Mouse (Mus musculus) mouse trophoblast stem cell (cell line): ENCODE results near the gene Pacrg.

Source experiments
- in situ Hi-C, 2 experiments: fragments of 300-500 bp; cut with MseI, MboI; formaldehyde crosslinking; loops; 2 replicates in 1 of 2; 3 replicates in 1 of 2; pipeline ENCODE4 v1.15.1; 2025

The Pacrg gene

DNA sequence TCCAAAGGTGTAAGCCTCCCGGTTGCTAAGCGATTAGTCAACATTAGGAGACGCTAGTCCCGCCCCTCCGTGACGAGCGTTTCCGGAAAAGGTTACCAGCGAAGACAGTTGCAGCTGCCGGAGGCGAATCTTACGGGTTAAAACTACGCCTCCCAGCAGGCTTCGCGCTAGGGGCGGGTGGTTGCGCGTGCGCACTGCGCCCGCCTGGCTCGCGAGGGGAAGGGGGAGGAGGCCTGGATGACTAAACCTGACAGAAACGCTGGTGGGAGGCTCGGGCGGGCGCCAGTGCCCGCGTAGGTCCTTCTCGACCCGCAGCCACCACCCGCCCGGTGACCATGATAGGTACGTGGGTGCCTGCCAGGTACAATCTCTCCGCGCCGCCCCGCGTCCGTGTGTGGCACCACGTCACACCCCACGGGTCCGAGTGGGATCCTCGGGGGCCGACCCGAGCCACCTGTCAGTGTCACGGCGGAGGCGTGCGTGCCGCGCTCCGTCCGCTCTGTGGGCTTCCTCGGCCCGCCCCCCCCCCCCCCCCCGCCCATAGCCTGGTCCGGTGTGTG, at the start of gene Pacrg, which contains the start of gene Prkn:
TSS of gene Pacrg (minus strand) at position 164 of the 560 bp plus-strand sequence.
TSS of gene Prkn (plus strand) at position 237 of the 560 bp plus-strand sequence.
- in situ Hi-C loops = no loop called here

DNA sequence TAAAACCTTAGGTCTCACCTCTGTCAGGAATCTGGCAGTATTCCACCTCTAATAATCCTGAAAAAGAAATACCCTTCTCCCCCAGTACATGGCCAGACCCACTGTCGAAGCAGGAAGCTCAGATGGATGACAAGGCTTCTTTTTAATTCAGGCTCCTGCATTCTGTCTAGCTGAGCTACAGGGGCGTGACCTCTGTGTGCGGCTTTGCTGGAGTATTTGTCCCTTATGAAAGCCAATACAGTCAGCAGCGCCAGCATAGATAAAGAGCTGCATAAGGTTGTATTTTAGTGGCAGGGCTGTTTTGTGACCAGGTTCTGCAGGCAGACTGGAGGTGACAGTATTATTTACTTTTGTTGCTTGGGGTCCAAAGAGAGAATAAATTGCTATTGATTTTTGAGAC, 47.8 kb upstream of the Pacrg start:
- in situ Hi-C loops = no loop called here

DNA sequence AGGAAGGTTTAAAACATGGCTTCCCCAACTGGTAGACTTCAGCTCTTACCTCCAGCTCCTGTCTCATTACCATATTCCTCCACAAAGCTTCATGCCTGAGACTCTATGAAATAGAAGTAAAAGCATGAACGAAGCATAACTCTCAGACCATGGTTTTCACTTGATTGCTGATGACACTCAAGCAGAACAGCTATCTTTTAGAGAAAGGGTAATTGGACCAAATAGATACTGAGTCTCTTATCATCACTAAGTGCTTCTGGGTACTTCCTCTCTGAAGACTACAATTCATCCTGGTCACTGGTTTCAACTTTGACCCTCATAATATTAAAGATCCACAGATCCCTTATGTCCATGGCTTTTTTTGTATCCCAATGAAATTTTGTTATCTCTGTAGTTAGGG, 42.1 kb upstream of the Pacrg start:
- in situ Hi-C loops = no loop called here

DNA sequence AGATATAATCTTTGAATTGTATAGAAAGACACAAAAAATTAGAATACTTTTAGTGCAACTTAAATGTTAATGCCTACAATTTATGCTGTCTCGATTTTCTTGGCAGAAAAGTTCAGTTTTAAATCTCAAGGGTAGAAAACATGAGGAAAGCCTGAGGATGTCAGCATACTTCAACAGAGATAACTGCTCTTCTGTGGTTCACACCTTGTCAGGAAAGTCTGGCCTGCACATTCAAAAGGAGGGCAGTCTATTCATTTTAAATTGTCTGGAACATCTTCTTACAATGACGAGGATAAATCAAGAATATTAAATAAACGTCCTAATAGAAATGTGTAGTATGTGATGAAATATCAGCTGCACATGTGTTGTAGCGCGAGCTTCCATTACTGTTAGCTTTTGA, 38.9 kb upstream of the Pacrg start:
- in situ Hi-C loops = no loop called here

DNA sequence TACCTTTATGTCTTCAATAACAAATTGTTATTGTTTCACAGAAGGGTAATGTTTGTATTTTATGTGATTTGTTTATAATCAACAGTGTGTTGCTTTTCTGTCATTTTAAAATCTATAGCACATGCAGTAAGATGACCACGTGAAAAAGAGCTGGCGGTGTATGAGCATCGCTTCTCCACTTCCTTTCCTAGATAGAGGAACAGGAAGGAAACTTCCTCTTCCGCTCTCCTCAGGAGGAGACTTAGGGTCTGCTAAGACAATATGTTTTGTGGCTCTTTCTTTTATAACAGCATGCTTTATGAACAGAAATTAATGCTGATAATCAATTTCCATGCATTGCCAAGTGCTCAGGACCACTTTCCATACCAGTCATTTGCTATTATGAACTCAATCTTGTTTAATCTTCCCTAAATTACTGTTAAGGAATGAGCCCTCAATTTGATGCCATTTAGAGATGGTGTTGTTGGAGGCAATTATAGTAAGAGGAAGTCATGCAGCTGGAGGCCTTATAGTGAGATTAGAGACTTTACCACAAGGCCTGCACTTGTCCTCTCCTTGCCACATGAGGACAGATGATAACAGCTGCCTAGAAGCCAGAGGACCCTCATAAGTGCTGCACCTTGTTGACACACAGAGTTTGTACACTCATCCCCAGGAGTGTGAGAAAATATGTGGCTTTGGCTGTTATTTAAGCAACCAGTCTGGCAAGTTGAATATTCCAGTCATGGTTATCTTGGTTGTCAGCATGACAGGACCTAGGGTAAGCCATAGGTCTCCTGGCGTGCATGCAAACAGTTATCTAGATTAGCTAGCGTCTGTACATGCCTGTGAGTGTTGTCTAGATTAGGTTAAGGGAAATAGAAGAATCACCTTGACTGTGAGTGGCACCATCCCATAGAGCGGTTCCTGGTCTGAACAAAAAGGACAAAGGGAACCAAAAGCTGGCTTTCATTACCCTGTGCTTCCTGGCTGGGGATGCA, 34.4 kb upstream of the Pacrg start:
- in situ Hi-C loops = no loop called here

DNA sequence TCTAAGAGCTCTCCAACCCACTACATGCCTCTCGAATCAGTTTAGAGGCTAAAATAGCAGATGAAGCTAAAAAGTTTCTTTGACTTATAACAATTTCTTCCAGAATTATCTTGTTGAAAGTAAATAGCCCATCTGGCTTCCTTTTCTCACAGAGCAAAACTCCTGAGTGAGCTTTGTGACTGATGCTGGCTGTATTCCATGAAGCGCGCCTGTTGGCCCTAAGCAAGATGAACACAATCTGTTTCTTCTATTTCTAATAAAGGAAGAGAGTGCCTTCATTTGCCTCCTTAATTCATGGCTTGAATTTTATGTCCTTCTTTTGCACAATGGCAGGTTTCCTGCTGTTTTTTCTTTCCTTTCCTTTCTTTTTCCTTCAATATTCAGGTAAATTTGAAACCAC, 14.1 kb upstream of the Pacrg start:
- in situ Hi-C loops = no loop called here

DNA sequence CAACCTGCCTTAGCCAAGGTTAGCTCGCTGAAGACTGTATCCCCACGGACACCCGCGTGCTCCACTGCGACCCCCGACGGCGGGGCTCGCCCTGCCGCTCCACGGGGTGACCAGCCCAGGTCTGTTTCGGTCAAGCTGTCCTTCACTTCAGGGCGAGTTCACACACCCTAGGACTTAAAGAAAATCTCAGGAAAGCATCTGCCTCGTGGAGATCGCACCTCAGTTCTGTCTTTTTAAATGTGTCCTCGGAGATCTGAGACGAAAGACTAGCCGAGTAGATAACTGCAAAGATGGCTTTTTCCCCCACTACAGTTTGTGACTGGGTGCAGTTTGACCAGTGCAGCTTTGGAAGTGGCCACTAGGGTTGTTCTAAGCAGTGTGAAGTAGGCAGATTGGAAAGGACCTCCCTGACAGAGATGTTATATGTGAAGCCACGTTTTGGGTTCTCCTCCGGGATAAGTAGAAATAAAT, 655 bp upstream of the Pacrg start:
- in situ Hi-C loops = no loop called here

DNA sequence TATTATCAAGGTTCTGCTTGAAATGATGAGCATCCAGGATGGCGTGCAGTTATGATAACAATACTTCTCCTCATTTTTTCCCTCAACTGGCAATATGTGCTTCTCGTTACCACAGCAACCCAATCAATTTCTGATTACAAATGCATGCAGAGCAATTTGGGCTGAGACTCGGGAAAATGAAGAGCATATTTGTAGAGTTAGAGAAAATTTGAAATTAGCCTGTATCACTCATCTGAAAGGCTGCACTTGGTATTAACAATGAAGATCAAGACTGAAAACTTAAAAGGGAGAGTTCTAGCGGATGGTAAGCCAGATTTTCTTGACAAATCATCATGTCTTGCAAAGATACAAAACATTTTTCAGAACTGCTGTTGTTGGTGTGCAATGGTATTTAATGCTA, 21.1 kb downstream of the Pacrg start:
- in situ Hi-C loops = no loop called here

DNA sequence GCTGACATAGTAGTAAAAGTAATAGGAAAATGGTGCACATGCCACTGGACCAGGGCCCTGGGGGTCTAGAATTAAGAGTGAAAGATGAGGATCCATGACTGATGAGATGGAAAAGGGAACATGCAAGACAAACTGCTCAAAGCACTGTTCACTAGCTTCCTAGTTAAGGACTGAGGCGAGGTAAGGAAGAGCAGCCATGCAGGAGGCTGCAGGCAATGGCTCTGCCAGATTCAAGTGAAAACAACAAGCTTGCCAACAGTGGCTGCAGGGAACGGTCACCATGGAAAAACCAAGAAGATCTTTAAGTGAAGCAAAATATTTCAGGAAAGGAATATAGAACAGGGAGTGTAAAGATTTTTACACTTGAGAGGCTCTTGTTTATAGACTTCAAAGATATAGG, 31.5 kb downstream of the Pacrg start:
- in situ Hi-C loops = no loop called here

DNA sequence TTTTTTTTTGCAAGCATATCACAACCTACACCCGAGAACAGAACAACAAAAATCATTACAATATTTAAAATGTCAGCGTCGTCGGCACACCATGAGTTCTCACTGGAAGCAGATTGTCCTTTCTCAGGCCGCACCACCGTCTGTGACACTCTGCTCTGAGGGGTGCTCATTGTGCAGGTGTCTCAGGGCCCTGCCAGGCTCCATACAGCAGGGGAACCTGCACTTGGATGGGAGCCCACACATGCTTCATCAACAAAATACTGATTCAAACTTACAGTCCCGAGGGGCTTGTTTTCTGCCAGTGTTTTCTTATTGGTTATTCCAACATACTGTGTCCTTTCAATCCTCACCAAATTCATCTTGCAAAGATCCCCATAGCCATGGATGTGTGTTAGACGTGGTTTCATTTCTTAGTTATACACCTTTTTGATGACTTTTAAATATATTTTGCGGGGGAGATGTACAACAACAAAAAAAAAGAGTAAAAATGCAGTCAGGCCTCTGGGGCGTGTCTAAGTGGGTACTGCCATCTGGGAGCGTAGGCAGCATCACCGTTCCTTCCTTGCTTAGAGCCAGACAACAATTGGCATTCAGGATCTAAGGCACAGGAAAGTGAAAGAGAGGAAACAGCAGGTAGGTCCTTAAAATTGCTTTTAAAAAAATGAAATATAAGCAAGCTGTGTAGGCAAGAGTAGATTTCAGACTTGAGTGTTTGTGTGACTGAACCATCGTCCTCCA, 32.7 kb downstream of the Pacrg start:
- in situ Hi-C loops = no loop called here

DNA sequence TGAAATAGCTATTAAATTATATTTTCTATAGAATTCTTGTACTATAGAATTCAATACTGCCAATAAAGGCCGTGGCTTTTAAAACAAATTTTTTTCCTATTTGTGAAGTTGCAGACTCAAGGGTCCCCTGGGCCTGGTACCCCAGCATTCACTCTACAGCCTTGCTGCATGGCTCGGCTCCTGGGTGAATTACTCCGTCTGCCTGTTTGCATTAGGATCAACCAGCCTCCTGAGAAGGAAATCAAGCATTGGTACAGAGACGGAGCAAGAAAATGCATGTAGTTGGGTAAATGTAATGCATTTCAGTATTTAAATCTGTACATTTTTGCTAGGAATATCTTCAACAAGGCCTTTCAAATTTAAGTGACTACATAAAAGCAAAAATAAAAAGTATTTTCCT, 33.4 kb downstream of the Pacrg start:
- in situ Hi-C loops = no loop called here

DNA sequence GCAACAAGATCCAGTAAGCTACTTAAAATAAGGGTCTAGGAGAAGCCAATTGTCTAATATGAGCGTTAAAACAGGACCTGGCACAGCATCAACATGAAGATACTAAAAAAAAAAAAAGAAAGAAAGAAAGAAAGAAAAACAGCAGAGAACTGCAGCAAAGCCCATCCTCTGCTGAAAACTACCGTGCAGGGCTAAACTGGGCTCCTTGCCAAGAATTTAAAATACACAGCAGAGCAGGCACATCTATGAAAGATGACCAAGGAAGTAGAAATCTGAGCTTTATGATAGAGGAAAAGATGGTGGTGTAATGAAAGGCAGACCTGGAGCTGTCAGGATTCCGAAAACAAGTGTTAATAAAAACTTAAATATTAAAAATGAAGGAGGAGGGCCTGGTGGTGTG, 48.5 kb downstream of the Pacrg start:
- in situ Hi-C loops = no loop called here

DNA sequence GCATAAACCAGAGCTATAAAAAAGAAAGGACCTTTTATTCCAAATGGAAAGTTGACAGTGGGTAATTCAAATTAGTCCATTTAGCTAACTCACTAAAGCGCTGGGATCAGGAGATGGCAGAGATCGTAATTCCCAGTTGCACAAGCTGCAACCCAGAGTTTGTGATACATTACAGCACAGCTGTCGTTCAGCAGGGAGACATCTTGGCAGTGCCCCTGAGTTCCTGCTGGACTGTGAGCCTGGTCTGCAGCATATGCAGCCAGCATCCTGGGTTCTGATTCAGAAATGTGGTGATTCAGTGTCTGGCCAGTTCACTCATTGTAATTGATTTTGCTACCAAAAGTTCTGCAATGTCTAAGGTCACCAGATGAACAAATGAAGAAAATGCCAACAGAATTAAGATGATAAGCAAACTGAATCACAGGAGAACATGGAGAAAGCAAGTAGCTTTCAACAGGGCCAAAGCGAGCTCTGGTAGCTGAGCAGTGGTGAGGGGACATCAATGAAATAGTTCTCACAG, 55.6 kb downstream of the Pacrg start:
- in situ Hi-C loops = no loop called here

DNA sequence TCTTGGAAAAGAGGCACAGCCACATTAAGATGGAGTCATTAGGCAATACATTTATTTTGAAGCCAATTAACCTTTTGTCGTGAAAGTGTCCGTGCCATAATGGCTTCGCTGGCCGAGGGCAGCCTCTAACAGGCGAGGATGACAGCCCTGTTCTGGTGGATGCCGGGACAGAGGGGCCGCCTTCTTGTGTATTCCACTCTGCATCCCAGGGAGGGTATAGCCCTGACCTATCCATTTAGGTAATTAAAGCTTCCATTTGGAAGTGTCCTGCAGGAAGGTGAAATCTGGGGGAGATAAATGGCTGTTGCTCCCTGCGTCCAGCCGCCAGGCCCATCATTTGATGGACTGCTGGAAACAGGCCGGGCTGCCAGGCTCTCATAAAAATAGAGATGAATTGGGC, 63.6 kb downstream of the Pacrg start:
- in situ Hi-C loops = no loop called here

DNA sequence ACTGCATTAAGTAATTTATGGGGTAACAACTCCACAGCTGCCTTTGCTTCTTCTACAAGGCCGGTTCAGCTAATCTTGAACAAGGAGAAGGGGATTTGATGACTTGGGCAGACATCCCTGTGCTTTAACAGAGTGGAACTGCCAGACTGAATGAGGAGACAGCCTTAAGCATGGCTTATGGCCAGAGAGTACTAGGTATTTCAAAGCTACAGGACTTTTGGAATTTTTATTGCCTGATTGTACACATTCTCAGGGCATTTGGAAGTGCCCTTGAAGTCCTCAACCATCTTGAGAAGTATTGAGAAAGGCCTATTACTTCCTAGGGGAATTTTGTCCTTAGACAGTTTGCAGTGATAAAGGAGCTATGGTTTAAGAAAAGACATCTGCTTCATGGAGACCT, 65.6 kb downstream of the Pacrg start:
- in situ Hi-C loops = no loop called here

DNA sequence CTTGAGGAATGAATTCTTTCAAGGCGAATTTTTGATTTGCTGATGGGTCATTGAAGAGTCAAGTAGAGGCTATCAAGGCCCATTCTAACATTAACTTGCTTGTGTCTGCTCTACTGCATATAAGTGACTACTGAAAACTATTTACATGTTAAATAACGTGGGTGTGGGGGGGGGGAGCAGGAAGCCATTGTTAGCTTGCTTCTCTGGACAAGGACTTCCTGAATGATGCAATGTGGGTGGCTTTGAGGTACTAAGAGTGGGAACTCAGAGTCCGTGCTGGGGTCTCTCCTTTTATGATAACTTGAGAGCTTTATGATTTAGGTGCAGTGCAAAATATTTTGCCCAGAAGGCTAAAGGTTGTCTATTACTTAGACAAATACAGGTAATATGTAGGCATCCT, 67.9 kb downstream of the Pacrg start:
- in situ Hi-C loops = no loop called here

DNA sequence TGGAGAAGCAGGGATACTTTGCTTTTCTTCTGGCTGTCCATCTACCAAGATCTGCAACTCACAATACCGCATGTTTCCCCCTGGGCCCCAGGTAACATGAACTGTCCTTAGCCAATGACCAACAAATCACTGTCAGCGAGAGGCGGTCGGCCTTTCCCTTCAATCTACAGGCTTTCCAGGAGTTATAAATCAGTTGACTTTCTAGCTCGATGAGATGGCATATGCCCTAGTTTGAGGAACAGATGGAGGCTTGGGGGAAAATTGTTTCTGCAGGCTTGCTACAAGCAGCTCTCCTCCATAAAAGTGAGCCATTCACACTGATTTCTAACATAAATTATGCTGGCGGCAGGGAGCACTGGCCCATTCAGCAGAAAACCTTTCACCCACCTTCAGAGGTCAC, 70.2 kb downstream of the Pacrg start:
- in situ Hi-C loops = no loop called here

DNA sequence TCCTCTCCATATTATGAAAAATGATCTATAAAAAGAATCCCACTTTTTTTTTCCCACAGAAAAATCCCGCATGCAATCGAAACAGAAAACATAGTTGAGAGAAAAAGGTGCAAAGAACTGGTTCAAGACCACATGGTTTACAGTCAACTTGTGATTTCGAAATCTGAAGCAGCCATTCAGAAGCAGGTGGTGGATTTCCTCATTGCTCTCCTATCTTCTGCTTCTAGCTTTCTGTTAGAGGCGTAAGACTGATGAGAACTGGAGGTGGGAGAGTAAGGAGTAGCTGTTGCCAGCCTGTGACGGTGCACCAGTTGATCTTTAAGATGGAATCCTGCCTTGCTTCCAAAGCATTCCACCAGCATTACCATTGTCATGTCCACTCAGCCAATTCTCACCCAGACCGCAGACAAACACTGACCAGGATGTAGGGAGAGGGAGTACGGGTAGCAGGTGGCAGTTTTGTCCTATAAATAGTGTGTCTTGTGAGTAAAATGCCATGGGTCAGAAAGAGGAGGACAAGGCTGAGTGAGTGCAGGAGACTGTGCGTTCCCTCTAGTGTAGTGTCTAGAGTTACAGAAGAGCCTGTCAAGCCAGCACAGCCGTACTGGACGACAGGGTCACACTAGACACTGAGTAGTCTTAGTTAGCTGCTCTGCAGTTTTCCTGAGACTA, 73.2 kb downstream of the Pacrg start:
- in situ Hi-C loops = no loop called here

DNA sequence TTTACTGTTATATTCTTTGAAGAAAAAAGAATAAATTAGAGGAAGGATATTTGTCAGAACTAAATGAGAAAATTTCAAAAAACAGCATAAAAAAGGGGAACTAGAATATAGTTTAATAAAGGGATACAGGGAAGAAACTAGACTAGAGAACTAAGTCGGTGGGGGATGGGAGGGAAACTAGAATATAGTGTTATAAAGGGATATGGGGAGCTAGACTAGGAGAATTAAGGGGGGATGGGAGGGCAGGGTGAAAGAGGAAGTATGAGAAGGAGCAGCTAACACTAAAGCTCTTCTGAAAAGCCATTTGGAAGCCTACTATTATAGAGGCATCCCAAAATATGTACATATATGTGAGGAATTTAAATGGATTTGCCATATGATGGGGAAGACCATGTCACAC, 75.8 kb downstream of the Pacrg start:
- in situ Hi-C loops = no loop called here

DNA sequence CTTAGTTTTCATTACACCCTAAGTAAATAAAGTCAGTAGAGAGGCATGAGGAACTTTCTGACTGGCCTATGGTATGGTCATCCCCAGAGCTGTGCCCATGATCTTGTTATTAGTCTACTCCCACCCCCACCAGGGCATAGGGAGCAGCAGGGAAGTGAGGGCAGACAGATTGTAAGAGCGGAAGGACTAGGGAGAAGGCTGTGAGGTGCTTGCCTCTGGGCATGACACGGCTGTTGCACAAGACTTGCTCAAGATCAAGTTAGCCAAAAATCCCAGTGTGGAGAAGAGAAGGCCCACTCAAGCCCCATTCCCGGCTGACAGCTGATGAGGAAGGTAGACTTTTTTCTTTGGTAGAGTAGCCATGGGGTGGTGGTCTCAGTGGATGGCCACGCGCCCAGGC, 82.7 kb downstream of the Pacrg start:
- in situ Hi-C loops = no loop called here

DNA sequence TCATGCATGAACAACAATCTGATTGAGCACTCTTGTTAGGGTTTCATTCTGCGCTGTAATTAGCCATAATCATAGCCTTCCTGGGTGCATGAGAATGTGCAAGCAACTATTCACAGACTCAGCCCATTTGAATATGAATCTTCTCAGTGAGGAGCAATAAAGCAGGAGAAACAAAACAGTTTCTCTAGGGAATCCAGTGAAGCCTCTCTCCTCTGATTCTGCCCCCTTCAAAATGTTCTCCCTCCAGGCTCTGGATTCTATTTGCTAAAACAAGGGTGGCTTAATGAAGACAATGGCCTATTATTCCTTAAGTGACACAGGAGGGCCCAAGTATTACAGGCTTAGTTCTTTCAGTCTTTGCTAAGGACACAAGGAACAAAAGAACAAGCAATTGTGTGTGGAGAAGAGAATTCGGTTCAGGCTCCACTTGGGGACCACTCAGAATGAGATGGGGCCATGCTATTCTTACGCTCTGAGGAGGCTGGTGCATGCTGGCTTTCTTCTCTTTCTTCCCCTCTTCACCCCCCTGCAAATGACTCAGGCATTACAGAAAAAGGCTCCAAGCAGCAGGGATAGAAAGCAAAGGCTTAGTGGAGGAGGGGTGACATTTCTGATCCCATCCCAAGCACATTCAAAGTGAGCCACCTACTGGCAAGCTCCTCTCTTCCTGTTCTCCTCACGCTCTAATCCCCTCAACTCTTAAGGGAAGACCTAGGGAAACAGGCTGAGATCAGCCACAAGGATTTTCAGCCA, 95.2 kb downstream of the Pacrg start:
- in situ Hi-C loops = no loop called here
